Mouse (Mus musculus) kidney, embryonic 16.5 days (tissue): Measurements from ENCODE around the gene Jsrp1. TPM values are rescaled to one million over a fixed set of nuclear protein-coding genes. Genes with fewer than 3 reads are reported as not detected.

Experiments
- ATAC-seq: fragments of 200-750 bp; cut with Nextera tagmentation; 2 replicates; pipeline ENCODE4 v1.8.0; 2017; ENCODE audit warnings: moderate TSS enrichment; ENCODE audit not compliant: low FRiP score, low TSS enrichment
- H3K27ac ChIP-seq: fragments of 300-500 bp; sonication (generic); 2 replicates; pipeline ENCODE4 v1.5.1; 2014; ENCODE audit warnings: low read length
- H3K27me3 ChIP-seq: fragments of 300-500 bp; sonication (generic); 2 replicates; pipeline ENCODE4 v1.6.1; 2014; ENCODE audit warnings: low read length, control low read depth, mixed read lengths; ENCODE audit not compliant: insufficient read depth
- H3K36me3 ChIP-seq: fragments of 300-500 bp; sonication (generic); 2 replicates; pipeline ENCODE4 v1.6.1; 2014; ENCODE audit warnings: low read length, control low read depth, mixed read lengths; ENCODE audit not compliant: insufficient read depth
- H3K4me1 ChIP-seq: fragments of 300-500 bp; sonication (generic); 2 replicates; pipeline ENCODE4 v1.6.1; 2014; ENCODE audit warnings: low read length, control low read depth, mixed read lengths; ENCODE audit not compliant: insufficient read depth
- H3K4me2 ChIP-seq: fragments of 300-500 bp; sonication (generic); replicated peaks from 2 replicates; pipeline ENCODE4 v1.6.1; 2014; ENCODE audit warnings: low read depth, low read length
- H3K4me3 ChIP-seq: fragments of 300-500 bp; sonication (generic); 2 replicates; pipeline ENCODE4 v1.5.1; 2014; ENCODE audit warnings: mild to moderate bottlenecking, low read length
- H3K9ac ChIP-seq: fragments of 300-500 bp; sonication (generic); replicated peaks from 2 replicates; pipeline ENCODE4 v1.6.1; 2014; ENCODE audit warnings: low read length
- H3K9me3 ChIP-seq: fragments of 300-500 bp; sonication (generic); 2 replicates; pipeline ENCODE4 v1.6.1; 2016; ENCODE audit warnings: low read length, control low read depth
- WGBS: fragments of 180-500 bp; shearing (Covaris S2); extraction: QIAGEN DNeasy Blood & Tissue Kit; methylation state at CpG from one replicate; pipeline ENCODE4 v1.1.7; 2014; 5-methylcytosine and 5-hydroxymethylcytosine counted together
- polyA plus RNA-seq: library from polyadenylated mRNA; unstranded; fragments of >200 nt; fragmentation: Nextera tagmentation; extraction: Ambion mirVana; gene quantifications from 2 replicates; pipeline ENCODE4 v1.2.1, GENCODE M21; 2015

The Jsrp1 gene
- polyA plus RNA-seq, 1 experiment from 2014 or later: 4.5 TPM

DNA sequence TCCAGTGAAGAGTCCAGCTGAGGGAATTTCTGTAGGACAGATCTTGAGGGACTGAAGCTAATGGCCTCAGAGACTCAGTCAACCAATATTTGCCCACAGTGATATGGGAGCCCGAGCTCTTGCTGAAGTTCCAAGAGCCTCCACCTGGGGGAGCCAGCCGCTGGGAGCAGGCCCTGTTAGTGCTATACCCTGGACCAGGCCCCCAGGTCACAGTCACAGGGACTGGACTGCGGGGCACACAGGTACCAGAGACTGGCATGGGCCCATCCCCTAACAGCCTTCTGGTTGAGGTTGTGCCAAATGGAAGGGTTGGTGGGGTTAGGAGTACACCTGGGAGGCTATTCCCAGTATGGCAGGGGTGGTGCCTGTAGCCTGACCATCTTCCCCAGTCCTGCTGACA lies 7.4 kb downstream of the Jsrp1 start:
- Histone ChIP-seq H3K4me1 (peaks cover 48% of the 10 kb centered on the region), H3K4me2 (no peak overlapping the region), H3K4me3 (no peak overlapping the region), H3K9me3 (no peaks in the 10 kb centered on the region), H3K9ac (no peak overlapping the region), H3K27me3 (peaks cover 6% of the 10 kb centered on the region), H3K27ac (no peak overlapping the region), H3K36me3 (peaks cover 42% of the 10 kb centered on the region)
- ATAC-seq: peak; percentile 44
- 19% methylated on average over 3 of the region's 3 CpGs for WGBS

GRCm38 (mm10) chr10:80805322-80805721 lies 8.0 kb downstream of the Jsrp1 start:
- Histone ChIP-seq H3K4me3 (no peak overlapping the region), H3K9ac (no peak overlapping the region), H3K4me1 (peaks cover 46% of the 10 kb centered on the region), H3K27ac (no peak overlapping the region), H3K27me3 (peaks cover 6% of the 10 kb centered on the region), H3K4me2 (no peak overlapping the region), H3K9me3 (no peaks in the 10 kb centered on the region), H3K36me3 (peaks cover 46% of the 10 kb centered on the region)
- no peak for ATAC-seq
- WGBS: 78% methylated on average over 5 of the region's 5 CpGs

DNA sequence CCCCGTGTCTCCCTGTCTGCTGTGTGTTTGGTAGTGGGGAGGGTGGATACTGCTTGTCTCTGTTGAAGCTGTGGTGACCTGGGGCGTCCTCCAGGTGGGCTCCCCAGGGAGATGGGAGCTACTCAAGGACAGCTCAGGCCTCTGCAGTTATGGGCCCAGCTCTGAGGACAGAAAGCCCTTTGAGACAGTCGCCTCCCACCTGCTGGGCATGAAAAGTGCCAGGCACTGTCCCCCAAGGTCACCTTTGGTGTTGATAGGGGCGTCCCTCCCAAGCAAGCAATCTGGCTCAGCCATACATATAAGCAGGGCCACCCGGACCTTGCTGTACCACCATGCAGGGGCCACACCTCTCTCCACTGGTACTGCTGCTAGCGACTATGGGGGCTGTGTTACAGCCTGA lies 8.4 kb downstream of the Jsrp1 start, which contains the start of gene Amh:
Gene Amh (plus strand): TSS at position 328 of the 400 bp plus-strand sequence.
- peaks cover 46% of the 10 kb centered on the region for H3K4me1 ChIP-seq
- peaks cover 49% of the 10 kb centered on the region for H3K36me3 ChIP-seq
- H3K27ac ChIP-seq: no peak within 1 kb of the TSS
- H3K9ac ChIP-seq: no peak within 1 kb of the TSS
- H3K9me3 ChIP-seq: no peaks in the 10 kb centered on the region
- 69% methylated on average over 6 of the region's 6 CpGs for WGBS
- H3K27me3 ChIP-seq: peaks cover 4% of the 10 kb centered on the region; the same call in 1 of the 2 replicates
- H3K4me2 ChIP-seq: no peak within 1 kb of the TSS
- no peak within 1 kb of the TSS for H3K4me3 ChIP-seq
- no peak for ATAC-seq

- H3K4me1 ChIP-seq: peaks cover 48% of the 10 kb centered on the region
- H3K9ac ChIP-seq: no peak overlapping the region
- no peak overlapping the region for H3K4me3 ChIP-seq
- H3K27me3 ChIP-seq: peaks cover 4% of the 10 kb centered on the region; the same call in 1 of the 2 replicates
- H3K9me3 ChIP-seq: no peaks in the 10 kb centered on the region
- H3K4me2 ChIP-seq: no peak overlapping the region
- WGBS: 100% methylated on average over 2 of the region's 2 CpGs
- no peak overlapping the region for H3K27ac ChIP-seq
- ATAC-seq: no peak
- peaks cover 49% of the 10 kb centered on the region for H3K36me3 ChIP-seq
Measured at GRCm38 (mm10) chr10:80804340-80804739, 9.0 kb downstream of the Jsrp1 start.

GRCm38 (mm10) chr10:80802996-80803395 lies 10.3 kb downstream of the Jsrp1 start:
- H3K4me2 ChIP-seq: no peak overlapping the region
- no peak overlapping the region for H3K27ac ChIP-seq
- H3K9ac ChIP-seq: no peak overlapping the region
- 0 out of 2 replicates have a peak, but pooled peaks cover under 1% of the 10 kb centered on the region for H3K27me3 ChIP-seq
- H3K36me3 ChIP-seq: peaks cover 49% of the 10 kb centered on the region
- WGBS: 82% methylated on average over 3 of the region's 3 CpGs
- H3K4me3 ChIP-seq: no peak overlapping the region
- ATAC-seq: no peak
- no peaks in the 10 kb centered on the region for H3K9me3 ChIP-seq
- H3K4me1 ChIP-seq: peaks cover 36% of the 10 kb centered on the region

DNA sequence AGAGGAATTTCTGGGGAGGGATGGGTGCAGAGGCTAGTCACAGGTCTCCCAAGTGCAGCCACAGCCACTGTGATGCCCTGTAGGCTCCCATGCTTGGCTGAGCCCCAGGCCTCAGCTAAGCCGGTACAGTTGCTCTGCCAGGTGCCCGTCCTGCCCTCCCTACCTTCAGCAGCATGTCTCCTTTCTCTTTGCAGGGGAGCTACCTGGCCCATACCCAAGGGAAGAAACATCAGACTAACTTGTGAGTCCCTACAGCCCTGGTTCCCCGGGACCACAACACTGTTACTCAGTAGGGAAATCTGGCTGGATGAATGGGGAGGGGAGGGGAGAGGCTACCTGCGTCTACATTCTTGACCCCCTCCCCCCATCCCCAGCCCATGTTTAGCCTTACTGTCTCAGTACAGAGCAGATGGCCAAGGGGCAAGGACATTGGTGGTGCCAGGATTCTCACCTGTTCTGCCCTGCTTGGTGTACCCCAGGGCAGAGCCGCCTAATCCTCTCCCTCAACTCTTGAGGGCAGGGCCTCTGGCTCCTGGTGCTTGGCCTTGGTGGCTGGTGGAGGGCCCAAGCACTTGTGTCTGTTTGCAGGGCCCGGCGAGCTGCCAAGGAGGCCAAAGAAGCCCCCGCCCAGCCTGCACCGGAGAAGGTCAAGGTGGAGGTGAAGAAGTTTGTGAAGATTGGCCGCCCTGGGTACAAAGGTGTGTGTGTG lies 10.9 kb downstream of the Jsrp1 start:
- no peak overlapping the region for H3K4me3 ChIP-seq
- H3K9me3 ChIP-seq: no peaks in the 10 kb centered on the region
- peaks cover 30% of the 10 kb centered on the region for H3K4me1 ChIP-seq
- ATAC-seq: no peak
- WGBS: 87% methylated on average over 10 of the region's 10 CpGs
- no peak overlapping the region for H3K27ac ChIP-seq
- H3K9ac ChIP-seq: no peak overlapping the region
- H3K36me3 ChIP-seq: peaks cover 49% of the 10 kb centered on the region
- H3K4me2 ChIP-seq: no peak overlapping the region
- no peaks in the 10 kb centered on the region for H3K27me3 ChIP-seq

DNA sequence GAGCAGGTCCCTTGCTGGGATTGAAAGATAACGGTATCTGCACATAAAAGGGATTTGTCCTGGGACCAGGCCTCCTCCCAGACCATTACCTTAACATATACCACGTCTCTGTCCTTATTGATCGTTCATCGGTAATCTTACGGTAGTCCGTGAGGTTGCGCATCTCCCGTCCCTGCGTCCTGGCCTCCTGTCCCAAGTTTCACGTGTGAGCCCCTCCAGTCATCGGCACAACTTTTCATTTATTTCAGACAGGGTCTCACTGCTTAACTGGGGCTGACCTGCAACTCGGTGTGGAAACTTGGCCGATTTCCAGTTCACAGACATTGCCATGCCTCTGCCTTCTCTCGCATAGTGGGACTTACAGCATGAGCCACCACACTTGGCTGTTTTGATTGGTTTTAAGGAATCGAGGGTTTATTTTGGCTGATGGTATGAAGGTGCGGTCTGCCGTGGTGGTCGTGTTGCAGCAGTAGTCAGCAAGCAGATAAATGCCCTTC lies 14.2 kb downstream of the Jsrp1 start:
- H3K4me3 ChIP-seq: peak overlapping the region; percentile 96
- WGBS: 2% methylated on average over 18 of the region's 18 CpGs
- peak overlapping the region; percentile 99 for H3K9ac ChIP-seq
- peak overlapping the region; percentile 98 for H3K27ac ChIP-seq
- H3K4me2 ChIP-seq: peak overlapping the region; percentile 88
- peaks cover 22% of the 10 kb centered on the region for H3K4me1 ChIP-seq
- H3K27me3 ChIP-seq: no peaks in the 10 kb centered on the region
- H3K36me3 ChIP-seq: peaks cover 52% of the 10 kb centered on the region
- H3K9me3 ChIP-seq: no peaks in the 10 kb centered on the region
- ATAC-seq: no peak

DNA sequence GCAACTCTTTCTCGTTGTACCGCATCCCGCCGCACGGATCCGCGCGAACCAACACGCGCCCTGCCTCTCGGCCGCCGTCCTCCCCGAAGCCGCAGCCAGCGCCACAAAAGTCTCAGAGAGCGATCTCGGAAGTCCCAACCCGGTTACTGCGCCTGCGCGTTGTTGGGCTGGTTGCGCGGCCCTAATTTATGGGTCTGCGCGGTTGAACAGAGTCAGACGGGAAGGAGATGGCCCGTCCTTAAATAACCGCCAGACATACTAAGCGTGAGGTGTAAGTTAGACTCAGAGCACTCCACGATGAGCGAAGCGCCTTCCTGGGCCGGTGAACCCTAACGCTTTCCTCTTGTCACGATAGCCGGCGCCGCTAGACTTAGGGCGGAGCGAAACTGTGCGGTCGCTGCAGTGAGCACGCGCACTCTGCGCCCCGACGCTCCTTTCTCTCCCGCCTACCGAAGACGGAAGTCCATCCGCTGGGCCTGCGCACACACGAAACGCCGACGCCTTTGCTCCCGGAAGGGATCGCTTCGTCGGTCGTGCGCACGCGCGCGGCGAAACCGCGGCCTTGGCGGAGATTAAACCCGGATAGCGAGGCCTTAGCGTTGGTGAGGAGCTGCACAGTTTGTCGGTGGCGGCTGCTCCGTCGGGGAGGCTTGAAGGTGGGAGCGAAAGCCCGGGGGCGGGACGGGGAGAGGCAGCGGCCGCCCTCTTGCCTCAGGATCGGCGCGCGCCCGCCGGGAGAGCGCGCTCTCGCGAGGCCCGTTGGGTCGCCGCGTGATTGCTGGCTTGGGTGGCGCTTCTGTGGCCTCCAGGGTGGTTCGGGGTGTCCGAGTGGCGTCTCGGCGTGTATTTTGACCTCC lies 14.9 kb downstream of the Jsrp1 start, which contains the start of the genes Sf3a2 and Plekhj1:
Gene Sf3a2 (plus strand): TSS at position 49 of the 857 bp plus-strand sequence.
Gene Plekhj1 (minus strand): TSS at position 477 of the 857 bp plus-strand sequence.
- Histone ChIP-seq H3K36me3 (peaks cover 52% of the 10 kb centered on the region), H3K27ac (peak within 1 kb of the TSS; percentile 98), H3K4me3 (peak within 1 kb of the TSS; percentile 96), H3K4me1 (peaks cover 22% of the 10 kb centered on the region), H3K9ac (peak within 1 kb of the TSS; percentile 99), H3K4me2 (peak within 1 kb of the TSS; percentile 88), H3K27me3 (no peaks in the 10 kb centered on the region), H3K9me3 (no peaks in the 10 kb centered on the region)
- ATAC-seq: peak; percentile 95
- under 1% methylated on average over 104 of the region's 104 CpGs for WGBS

DNA sequence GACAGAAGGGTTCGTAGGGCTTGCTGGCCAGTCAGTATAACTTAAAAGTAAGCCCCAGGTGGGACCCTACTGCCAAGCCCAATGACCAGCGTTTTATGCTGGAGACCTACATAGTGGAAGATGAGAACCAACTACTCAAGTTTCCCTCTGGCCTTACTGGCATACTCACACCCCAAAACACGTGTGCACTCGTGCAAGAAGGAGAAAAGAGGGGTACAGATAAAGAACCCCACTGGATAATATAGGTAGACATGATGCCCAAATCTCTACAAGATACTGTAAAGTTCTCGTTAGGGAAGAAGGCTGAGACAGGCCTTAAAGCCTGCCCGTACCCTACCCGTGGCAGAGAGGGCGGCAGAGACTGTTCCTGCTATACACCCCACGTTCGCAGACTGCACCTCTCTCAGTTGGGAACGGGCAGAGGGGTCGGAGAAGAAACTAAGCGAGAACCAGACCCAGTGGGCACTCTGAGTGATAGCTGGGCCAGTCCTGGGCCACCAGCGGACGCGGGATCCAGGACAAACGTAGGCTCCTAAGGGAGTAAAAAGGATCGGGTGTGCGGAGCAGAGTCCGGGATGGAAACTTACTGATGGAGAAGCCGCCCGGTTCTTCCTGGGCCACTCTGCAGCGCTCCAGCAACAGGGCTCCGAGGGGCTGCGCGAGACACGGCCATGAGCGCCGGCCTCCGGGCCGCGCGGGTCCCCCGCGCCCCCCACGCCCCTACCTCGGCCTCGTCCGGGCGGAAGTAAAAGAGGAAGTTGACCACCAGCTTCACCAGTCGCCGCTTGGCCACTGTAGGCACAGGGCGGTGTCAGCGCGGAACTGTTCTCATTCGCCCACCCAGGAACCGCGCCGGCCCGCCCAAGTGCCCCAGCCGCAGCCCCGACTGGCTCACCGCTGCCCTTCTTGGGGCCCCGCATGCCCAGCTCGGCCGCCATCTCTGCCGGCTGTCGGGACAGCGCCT lies 15.8 kb downstream of the Jsrp1 start:
- Histone ChIP-seq H3K9me3 (no peaks in the 10 kb centered on the region), H3K4me1 (peaks cover 22% of the 10 kb centered on the region), H3K36me3 (peaks cover 51% of the 10 kb centered on the region), H3K27me3 (no peaks in the 10 kb centered on the region), H3K4me2 (peak overlapping the region; percentile 88), H3K4me3 (peak overlapping the region; percentile 96), H3K27ac (peak overlapping the region; percentile 98), H3K9ac (peak overlapping the region; percentile 99)
- ATAC-seq: peak; percentile 82
- 2% methylated on average over 53 of the region's 59 CpGs for WGBS
